Mouse (Mus musculus) megakaryocyte, embryonic 14.5 days (primary cell): ENCODE measurements around the gene Adgb.

Experiments
- FLI1 ChIP-seq: IDR thresholded peaks from 2 replicates; pipeline ENCODE4 v1.6.1; 2012; ENCODE audit warnings: low read length, inconsistent platforms, mixed read lengths
- GATA1 ChIP-seq: IDR thresholded peaks from 3 replicates; pipeline ENCODE4 v1.6.1; 2012; ENCODE audit warnings: mixed read lengths, low read length, inconsistent platforms, borderline replicate concordance

DNA sequence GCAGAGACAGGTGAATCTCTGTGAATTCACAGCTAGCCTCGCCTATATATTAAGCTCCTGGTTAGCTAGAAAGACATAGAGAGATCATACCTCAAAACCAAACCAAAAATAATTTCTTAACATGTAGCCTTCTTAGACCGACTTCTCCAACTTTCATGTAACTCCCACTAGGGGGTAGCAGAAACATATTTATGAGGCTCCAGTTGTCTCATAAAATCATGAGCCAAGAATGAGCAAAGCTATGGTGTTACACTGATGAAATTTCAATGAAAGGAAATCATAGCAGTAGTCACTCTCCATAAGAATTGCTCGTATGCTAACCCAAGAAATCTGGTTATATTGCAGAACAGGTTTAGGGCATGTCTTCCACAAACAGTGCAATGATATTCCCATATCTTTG is 64.0 kb downstream of the Adgb start:
- TF ChIP-seq GATA1 (no peak), FLI1 (no peak)
